Mouse (Mus musculus) monocyte, adult 2 months (primary cell): ENCODE measurements around the gene Ift46.
A peak's percentile ranks its signal among the peaks of the same experiment; 100 is the strongest.

Experiments used
- DNase-seq, 2 experiments: peaks; one replicate each; pipeline ENCODE4 v3.0.0; 2022; ENCODE audit warnings: low spot score in 2 of 2, low read depth in 1 of 2

Ift46 gene

DNA sequence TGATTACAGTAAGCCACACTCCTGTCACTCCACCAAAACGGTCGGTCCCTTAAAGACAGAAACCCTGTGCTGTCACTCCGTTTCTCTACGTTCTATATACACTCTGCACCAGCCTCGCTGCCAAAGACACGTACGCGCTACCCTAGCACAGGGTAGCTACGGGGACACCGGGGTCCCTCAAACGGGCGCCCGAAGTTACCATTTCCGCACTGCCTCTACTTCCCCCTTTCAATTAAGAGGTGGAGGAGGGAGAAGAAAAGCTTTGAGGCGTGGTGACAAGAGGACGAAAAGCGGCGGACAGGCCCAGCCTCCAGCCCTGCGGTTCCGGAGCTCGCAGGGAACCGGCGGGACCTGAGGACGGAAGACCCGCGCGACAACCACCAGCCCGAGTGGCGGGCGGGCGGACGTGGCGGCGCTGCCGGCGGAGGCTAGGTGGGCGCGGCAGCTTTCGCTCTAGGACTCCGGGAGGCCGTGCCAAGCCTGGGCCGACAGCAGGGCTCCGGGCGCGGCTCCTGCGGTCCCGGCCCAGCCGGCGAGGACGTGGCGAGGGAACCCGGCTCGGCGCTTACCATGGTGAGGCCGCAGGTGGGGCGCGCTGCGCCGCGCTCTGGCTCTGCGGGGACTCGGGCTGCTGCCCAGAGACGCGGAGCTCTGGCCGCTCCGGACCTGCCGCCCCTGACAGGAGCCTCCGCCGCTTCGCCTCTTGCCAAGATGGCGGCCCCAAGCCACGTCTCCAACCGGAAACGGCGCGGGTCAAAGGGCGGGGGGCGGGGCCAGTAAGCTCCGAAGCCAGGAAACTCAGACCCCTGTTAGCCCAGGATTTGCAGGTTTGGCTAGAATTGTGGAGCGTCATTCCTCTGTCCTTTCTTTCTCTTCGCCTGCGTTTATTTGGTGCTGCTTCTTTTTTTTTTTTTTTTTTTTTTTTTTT is at the start of gene Ift46, which contains the start of gene Arcn1:
TSS of gene Ift46 (plus strand) at position 808 of the 928 bp plus-strand sequence.
TSS of gene Arcn1 (minus strand) at position 745 of the 928 bp plus-strand sequence.
- DNase-seq: peak; percentile 37 to 59

DNA sequence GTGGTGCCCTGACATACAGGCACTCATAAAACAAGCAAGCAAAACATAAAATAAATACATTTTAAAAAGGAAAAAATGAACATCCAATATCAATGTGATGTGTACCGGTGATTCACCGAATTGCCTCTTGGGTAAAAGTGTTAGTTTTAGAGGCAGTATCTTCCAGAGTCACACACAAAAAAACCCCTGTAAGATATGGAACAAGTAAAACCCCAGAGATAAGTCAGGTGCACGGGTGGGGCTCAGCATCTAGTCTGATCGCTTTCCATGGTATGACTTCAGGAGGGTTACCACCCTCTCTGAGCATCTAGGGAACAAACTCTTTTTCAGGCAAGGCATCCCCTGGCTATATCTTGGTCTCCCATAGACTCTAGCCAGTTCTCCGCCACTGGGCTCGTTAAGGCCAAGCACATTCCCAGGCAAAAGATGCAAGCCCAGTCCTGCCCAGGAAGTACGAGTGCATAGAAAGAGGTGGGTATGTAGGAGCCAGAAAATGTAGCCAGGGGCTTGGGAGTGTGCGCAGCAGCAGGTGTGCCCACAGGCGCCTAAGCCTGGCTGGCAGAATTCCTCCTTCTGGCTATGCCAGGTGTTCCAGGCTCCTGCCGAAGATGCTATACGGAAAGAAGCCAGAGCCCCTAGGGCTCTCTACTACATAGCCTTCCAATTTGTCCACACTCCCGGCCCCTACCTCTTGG is 48.6 kb upstream of the Ift46 start:
- no peak for DNase-seq

DNA sequence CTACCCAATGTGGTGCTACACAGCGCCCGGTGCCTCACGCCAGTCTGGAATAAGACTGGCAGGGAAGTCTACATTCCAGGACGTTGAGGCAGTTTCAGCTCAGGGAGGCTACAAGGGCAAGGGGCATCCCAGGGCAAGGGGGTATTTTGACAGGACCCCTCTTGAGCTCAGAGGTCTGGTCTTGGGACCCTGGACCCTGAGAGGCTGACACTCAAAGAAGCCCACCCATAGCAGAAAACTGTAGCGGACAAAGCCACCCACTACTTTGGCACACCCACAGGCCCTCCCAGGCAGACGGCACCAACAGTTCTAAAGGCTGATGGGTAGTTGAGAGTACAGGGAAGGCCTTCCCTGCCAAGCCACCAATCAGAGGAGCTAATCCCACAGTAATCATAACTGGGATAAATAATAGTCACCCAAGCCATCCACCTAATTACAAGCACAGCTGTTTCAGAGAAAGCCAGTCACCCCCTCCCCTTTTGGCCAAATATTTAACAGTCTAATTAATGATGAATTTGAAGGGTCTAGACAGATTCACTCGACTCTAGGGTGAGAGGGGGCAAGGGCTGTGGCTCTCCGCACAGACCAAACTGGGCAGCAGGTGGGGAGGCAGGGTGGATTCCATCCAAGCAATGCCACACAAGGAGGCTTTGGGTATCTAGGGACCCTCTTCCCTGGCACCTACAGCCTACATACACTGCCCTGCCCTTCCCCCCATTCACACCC is 47.9 kb upstream of the Ift46 start:
- no peak for DNase-seq

DNA sequence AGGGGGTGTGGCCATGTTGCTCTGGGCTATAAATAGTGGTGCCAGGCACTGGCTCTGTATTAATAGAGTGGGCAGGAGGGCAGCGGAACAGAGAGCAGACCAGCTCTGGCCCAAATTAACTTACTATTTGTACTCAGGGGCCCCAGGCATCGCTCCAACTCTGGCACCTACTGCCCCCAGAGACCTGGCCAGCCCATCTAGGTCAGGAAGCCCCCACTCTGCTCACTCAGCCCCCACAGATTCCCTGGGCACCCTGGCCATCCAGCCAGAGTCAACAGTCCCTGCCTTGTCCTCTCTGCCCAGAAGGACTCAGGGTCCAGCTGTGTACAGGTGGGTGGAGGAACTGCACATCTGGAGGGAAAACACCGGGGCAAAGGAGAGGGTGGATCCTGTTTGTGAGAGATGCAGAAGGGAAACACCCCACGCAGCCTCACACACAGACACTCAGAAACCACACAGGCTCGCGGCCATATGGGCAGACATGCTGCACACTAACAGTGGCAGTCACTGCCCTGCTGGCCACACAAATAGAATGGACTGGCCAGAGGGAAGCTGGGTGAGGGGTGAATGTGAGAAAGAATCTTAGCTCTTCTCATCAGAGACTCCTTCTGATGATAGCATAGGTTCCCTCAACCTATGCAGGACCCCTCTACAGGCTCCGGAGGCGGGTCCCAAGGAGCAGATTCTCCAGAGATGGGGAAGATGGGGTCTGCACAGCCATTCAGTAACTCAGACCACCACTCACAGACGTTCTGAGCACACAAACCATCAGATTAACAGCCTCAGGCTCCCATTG is 47.2 kb upstream of the Ift46 start:
- DNase-seq: no peak

DNA sequence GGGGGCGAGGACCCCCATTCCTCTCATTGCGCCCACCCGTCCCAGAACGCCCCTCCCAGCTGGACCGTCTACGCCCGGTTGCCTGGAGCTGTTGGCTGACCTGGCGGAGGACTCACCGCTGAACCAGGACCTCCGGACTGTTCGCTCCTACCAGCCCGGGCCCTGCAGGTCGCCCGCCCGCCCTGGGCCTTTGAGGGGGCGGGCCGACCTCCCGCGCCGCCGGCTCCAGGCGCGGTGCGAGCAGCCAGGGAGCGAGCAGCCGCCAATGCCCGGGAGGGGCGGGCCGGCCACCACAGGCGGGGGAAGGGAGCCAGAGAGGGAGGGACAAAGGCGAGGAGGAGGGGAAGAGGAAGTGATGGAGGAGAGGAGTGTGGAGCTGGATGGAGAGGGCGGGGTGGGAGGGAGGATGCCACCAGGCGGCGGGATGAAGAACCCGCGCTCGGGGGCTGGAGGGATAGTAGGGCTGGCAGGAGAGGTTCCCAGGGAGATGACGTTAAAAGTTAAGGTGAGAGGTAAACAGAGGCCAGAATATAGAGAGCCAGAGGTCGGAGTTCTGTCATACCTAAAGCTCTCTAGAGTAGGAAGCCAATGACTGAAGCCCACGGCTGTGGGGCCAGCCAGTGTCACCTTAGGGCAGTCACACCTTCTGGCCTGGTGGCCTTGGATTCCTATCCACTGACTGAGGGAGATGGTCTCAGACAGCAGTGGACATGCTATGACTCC is 46.4 kb upstream of the Ift46 start:
- DNase-seq: peak; percentile 37 to 57

DNA sequence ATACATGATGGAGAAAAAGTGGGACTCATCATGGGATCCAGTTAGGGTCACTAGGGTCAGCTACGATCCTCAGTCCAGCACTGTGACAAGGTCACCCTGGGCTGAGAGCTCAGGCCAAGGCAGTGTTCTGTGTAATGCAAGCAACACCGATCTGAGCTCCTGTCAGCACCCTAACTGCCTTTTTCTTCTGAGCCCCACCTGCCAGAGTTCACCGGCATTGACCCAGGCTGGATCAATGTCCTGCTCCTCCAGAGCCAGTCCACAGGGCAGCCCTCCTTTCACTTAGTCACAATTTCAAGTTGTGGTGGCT is 45.9 kb upstream of the Ift46 start:
- no peak for DNase-seq

DNA sequence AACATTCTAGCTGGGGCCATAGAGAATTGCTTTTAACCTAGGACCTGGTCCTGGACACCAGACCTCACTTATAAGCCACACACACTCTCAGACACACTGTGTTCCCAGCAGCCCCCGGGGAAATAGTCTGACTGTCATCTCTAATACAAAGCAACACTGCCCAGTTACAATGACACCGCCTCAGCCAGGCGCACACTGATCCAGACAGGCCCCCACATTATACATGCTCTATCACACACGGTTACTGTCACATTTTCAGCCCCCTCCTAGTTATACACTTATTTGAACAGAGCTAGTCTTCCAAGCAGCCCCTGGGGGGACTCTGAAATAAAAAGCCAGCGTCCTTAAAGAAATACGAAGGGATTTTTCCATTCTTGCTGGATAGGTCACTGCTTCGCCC is 45.1 kb upstream of the Ift46 start:
- DNase-seq: no peak

DNA sequence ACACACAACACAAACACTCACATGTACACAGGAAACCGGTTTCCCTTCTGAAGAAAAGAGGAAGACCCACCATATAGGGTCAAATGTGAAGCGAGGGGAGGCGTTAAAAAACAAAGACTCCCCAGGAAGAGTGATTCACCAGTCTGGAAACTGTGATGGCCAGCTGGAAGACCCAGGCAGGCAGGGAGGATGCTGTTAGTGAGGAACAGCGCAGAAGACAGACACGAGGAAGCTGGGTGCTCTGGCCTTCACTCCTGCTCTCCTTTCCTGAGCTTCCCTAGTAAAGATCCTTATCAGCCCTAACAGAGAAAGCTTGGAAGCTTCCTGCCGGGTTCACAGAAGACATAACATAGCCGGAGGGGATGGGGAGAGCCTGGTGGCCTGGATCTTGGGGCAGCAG is 44.7 kb upstream of the Ift46 start:
- DNase-seq: no peak

DNA sequence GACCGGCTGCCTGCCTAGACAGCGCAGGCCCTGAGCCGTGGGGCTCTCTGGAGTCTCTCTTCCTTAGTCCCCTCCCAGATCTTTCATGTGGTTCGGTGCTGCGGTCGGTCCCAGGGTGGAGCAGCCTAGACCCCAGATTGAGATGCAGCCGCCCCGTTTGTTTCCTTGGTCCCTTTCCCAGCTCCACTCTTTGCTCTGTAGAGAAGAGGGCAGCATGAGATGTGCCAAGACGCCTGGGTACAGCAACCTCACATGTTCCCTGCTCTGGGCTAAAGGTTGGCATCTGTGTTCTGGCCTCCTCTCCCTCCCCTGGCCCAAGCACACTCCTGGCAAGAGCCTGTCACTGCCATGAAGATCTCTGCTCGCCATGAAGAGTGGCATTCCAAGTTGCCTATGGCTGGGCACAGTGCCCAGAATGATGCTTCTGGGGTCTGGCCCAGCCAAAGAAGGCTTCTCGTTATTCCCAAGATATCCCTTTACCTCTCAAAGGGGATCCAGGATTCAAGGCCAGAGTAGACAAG is 44.1 kb upstream of the Ift46 start:
- no peak for DNase-seq

DNA sequence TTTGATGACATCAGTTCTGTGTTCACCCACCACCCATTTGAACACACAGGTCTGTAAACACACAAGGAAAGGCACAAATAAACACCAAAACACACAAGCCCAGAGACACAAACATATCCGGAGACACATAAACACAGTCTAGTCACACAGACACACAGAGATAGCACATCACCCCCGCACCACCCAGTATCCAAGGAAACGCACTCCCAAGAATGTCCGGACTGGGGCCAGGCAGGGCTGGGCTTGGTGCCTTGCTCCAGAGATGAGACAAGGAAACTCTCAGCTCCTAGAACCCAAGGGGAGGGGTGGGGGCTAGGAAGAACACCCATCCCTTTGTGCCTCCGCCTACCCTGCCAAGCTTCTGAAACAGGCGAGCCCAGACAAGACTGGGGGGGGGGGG is 43.5 kb upstream of the Ift46 start:
- no peak for DNase-seq

DNA sequence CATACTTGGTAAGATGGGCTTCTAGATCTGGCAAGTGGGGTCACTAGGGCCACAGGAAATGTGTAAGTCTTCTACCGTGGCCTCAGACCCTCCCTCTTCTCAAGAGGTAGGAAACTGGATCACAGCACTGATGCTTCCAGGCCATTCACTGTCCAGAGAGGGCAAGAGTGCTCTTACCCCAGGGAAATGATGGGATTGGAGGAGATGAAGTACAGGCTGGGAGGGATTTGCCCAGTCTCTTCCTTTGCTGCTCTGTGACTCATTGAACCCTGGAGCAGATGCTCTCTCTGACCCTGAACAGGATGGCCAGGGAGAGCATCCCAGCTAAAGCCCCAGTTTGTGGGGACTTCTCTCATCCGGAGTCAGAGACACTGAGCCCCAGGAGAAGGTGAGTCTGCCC is 43.0 kb upstream of the Ift46 start:
- no peak for DNase-seq

DNA sequence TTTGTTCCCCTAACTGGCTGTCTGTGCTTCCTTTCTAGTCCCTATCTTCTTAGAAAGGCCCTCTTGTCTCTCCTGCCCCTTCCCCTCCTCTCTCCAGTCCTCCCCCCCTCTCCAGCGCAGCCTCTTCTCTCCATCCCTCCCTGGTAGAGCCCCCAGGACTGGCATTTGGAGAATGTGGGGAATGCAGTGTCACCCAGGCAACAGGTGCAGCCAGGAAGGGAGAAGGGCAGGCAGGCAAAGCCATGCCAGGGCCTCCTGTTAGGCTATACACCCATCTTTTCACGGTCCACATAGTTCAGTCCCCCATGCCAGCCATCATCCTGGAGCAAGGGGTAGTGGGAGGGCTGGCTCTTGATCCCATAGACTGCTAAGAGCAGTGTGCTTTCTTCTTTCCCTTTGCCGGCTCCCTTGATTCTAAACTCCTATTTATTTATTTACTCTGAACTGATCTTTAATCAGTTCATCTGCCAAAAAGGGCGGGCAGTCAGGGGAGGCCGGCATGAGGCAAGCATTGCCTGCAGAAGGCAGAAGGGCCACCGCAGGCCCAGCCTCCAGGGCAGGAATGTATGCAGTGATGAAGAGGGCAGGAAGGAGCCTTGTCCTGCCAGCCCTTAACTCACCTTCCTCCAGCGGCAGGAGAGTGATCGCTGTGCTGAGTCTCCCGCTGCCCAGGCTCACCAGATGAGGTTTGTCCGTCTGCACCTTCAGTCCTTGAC is 41.1 kb upstream of the Ift46 start:
- DNase-seq: no peak

DNA sequence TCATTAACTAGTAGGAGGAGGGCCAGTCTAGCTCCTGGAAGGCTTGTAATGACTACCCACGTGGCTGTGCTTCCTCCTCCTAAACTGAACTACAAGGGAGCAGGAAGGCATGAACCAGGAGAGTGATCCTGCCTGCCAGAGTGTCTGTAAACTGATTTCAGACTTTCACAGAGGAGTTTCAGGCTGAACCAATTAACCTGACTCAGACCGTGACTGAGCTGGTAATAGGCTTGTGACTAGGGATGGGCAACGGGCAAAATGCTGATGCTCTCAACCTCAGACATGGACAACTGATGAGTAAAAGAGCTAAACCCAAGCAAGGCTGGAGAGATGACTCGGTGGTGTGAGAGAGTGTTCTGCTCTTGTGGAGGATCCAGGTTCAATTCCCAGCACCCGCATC is 40.3 kb upstream of the Ift46 start:
- DNase-seq: no peak

DNA sequence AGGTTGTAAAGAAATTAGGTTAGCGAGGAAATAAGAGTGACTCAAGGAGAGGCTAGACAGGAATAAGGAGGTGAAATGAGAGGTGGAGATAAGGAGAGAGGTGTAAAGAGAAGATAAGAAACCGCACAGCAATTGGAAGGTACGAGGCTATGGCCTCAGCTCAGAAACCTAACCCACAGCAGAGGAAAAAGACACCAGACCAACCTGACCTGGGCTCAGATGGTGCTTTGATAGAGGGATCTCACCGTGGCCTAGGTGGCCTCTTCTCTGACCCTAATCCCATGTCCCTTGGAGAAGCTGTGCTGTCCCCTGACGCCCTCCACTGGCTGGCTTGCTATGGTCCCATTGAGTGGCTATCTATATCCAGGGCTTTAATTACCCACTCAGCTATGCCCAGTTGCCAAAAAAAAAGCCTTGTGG is 35.6 kb upstream of the Ift46 start:
- DNase-seq: no peak

DNA sequence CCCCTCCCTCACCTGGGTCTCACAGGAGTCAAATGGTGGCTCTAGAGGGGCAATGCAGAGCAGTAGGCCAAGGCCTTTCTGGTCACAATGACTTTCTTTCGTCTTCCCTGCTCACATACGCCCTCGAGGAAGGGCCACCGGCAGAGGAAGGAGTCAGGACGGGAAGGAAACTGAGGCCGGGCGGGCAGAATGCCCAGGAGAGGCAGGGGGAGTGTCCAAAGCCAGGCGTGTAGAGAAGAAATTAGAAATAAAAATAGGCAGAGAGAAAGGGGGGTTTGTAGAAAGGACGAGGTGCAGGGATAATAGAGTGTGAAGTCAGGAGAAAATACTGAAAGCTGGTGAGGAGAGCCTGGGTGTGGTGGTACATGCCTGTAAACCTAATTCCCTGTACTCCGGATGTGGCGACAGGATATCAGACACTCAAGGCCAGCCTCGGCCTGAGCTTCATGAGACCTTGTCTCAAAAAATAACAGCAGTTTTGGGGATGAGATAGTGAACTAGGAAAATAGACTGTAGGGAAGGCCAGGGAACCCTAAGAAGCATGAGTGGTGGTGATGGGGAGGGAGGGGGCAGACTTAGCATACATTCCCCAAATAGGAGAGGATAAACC is 34.7 kb upstream of the Ift46 start:
- no peak for DNase-seq

DNA sequence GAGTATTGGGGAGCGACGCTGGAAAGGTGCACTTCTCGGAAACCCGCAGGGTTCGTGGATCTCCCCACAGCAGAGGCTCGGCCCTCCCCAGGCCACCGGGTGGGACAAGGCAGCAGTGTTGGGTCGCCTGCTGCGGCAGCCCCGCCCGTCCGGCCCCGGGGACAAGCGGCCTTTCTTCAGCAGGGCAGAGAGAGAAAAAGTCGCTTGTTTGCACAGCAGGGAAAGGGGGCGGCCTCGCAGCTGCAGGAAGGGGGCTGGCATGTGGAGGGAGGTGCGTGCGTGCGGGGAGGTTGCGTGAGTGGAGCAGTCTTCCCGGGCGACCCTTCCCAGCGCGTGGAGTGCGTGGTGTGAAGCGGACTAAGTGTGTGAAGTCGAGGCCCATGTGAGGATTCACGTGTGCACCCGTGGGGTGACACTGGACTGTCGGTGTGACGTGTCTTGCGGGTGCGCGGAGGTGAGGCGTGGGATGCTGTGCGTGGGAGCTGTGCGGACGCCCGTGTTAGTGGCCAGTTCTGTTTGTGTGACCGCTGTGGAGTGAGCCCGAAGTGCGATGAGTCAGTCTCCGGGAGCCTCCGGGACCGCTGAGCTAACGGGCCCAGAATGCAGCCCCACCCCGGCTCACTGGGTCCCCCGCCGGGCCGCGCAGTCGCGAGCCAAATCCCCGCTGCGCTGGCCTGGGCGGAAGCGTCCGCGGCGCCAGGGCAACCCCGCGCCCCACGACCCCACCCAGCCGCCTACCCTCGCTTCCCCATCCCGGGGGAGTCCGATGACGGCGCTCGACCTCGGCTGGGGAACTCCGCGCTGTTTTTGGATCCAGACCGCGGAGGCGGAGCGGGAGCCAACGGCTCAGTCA is 33.8 kb upstream of the Ift46 start:
- DNase-seq: peak; percentile 24 to 73

DNA sequence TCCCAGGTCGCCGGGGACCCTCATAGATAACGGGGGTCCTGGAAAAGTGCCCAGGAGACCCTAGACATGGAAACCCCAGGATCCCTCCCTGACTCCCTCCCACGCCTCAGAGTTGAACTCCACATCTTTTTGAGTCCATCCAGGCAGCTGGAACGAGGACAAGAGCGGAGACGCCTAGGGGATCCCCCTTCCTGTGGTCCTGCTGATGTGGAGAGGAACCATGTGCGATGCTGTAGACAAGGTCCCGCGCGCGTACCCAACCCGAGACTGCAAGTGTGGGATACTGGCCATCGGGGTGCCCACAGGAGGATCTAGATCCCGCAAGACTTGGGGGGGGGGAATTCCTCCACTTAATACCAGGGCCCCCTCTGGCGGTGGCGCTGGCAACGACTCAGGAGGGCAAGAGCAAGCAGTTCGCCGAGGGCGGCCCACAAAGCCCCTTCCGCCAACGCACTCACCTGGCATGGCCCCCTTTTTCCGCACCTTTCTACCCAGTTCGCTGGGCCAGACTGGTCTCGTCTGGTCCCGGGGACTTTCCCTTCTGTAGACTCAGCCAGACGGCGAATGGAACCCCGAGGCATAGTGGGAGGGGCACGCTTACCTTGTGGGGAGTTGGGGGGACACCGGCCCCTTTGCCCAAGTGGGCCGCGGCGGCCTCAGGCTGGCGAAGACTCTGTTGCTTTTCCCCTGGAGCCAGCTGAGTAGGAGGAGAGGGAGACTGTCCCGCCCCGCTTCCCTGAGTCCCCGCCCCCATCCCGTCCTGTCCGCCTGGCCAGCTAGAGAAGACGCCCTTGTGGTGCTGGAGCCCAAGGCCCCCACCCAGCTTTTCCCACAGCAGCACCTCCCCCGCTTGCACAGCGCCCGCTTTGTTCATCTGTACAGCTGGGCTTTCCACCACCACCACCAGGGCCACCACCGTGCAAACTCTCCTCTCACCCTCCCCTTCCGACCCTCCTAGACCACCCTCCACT is 32.9 kb upstream of the Ift46 start, which contains the start of gene Phldb1:
TSS of gene Phldb1 (minus strand) at position 675 of the 971 bp plus-strand sequence.
- DNase-seq: no peak
